Mouse (Mus musculus) heart, postnatal 0 days (tissue): ENCODE results near the gene Irf2bpl.

Experiments
- CTCF ChIP-seq: IDR thresholded peaks from 2 replicates; pipeline ENCODE4 v1.5.1; 2016; ENCODE audit warnings: antibody characterized with exemption, control low read depth, low read depth
- EP300 ChIP-seq: IDR thresholded peaks from 2 replicates; pipeline ENCODE4 v1.6.1; 2016; ENCODE audit warnings: antibody characterized with exemption, low read depth

- no peak for TF ChIP-seq CTCF
- no peak for TF ChIP-seq EP300
Measured at GRCm38 (mm10) chr12:86876981-86877380, 7.6 kb downstream of the Irf2bpl start.
